Mouse (Mus musculus) erythroblast, embryonic 14.5 days (primary cell): ENCODE data around the gene Src.

ENCODE experiments used
- GATA1 ChIP-seq: IDR thresholded peaks from 2 replicates; pipeline ENCODE4 v1.6.1; 2012; ENCODE audit warnings: low read length, inconsistent platforms, mixed read lengths
- TAL1 ChIP-seq: IDR thresholded peaks from 3 replicates; pipeline ENCODE4 v1.6.1; 2012; ENCODE audit warnings: low read length, inconsistent platforms, mixed read lengths

DNA sequence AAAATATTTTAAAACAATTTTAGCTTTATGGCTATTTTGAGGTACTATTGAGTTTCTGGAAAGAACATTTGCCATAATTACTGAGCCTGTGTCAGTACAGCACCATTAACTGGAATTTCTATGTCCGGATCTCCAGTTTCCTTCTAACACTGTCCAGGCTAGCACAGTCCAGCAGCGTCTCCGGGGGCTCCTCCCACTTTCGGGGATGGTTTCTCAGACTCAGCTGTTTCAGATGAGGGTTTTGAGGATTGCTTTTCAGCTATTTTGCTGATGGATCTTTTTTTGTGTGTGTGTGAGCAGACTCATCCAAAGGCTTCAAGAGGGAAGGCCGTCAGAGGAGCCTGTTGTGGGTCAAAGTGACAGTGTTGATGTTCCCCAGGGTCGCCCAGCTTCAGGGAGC, 46.5 kb upstream of the Src start:
- TF ChIP-seq GATA1 (no peak), TAL1 (no peak)
